Mouse (Mus musculus) frontal cortex, adult 2 months (tissue): ENCODE data around the gene Sesn3. TPM values are rescaled to one million over a fixed set of nuclear protein-coding genes. Genes with fewer than 3 reads are reported as not detected.
"Not testable (repeated sequence)": the region's sequence is repeated elsewhere in the genome, so short reads cannot be mapped to it uniquely, and the experiment has no call there.

Experiments used
- DNase-seq, 2 experiments: peaks; one replicate each; pipeline ENCODE4 v3.0.0; 2022; ENCODE audit warnings: low spot score in 1 of 2; ENCODE audit errors: extremely low spot score in 1 of 2
- polyA plus RNA-seq: library from polyadenylated mRNA; depleted of rRNA; stranded (reverse); fragments of >200 nt; gene quantifications from 2 replicates; pipeline ENCODE4 v1.2.3, GENCODE M21; 2012

Gene Sesn3
- polyA plus RNA-seq, 1 experiment = 38.3 TPM

DNA sequence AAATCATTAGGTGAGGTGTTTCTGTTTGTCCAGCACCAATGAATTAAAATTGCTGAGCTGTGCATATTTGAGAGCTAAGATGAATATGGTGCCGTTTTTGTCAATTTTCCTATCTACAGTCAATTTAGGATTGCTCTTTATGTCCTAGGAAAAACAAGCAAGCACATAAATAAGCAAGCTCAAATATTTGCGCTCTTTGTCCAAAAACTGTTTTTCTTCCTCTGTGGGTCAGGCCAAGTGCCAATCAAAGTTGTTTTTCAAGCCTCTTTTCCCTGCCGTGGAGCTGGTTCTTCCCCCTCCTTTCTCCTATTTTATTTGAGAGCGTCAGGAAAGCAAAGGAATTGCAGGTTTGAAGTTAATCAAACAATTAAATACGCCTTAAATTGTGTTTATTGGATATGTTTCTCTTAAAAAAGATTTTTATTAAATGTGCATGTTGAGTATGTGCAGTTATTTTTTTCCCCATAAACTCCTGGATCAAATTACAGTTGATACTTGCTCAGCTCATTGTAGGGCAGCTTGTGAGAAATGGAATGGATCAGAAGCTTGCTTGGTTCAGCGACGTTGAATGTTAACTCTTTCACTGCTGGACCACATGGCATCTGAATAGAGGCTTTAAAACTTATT is 2.6 kb downstream of the Sesn3 start:
- peak in 1 of 2 experiments; percentile 53 for DNase-seq

DNA sequence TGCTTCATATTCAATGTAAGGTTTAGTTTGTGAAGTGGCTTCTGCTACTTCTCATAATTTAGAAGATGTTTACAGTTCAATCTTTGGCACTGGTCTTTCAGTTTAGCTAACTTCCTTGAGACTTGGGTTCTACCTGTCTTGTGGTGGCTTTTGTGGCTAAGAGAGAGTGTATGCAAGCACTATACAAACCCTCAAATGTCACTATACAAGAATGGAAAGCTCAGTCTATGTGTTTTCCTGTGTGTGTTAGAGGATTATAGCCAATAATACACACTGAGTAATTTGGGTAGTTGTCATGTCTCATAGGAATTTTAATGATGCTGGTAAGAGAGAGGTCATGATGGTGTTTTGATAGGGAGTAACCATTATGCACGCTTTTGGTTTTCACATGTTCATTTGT is 5.8 kb downstream of the Sesn3 start:
- no peak for DNase-seq

DNA sequence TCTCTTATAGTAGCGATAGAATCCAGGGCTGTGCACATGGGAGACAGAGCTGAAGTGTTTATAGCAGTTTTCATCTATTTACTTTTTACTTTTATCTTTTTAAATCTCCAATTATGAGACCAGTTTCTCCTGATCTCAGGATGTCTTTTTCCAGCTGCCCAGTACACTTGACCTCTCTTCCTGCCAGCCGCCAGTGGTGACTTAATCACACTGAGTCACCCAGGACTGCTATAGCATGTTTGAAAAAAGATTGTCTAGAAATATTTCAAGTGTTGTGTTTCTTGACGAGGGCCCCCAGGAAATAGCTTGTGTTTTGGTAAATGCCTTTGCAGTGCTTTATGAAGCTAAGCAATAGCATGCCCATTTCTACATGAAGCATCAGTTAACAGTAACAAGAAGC is 10.2 kb downstream of the Sesn3 start:
- DNase-seq = no peak

DNA sequence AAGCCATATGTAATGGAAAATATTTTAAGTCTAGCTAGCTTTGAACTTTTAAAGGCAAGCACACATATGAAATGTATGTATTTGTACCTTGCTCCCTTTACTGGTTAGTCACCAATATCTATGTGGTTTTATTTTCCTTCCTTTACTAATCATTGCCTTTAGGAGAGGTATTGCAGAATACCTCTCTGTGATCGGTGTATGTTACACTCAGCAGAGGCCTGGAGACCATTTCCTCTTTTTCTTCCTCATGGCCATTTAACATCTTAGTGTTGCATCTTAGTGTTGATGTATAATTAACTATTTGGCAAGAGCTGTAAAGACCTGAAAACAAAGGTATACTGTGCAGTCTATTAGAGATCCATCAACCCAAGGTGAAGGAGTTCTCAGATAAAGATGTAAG is 12.4 kb downstream of the Sesn3 start:
- DNase-seq = no peak

GRCm38 (mm10) chr9:14288500-14288899 is 13.6 kb downstream of the Sesn3 start:
- DNase-seq = no peak

DNA sequence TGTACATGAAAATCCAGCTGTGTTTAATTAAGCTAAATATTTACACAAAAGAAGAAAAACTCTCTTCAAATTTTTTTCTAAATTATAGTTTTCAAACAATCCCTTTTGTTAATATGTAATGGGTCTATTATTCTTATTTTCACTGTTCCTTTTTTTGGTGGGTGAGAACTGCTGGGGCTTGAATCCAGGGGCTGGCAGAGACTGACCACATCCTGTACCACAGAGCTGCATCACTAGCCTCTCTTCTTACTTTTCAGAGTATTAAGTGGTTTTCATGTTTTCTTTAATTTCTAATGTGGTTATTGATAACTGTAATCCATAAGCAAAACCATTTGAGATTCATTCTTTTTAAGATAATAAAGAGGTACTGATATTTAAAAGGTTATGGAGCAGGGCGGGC is 19.0 kb downstream of the Sesn3 start:
- DNase-seq = no peak

- DNase-seq = no peak
These were observed 21.0 kb downstream of the Sesn3 start for GRCm38 (mm10) chr9:14295680-14296440.

- no peak for DNase-seq
These were observed 22.3 kb downstream of the Sesn3 start for GRCm38 (mm10) chr9:14297204-14297603.

DNA sequence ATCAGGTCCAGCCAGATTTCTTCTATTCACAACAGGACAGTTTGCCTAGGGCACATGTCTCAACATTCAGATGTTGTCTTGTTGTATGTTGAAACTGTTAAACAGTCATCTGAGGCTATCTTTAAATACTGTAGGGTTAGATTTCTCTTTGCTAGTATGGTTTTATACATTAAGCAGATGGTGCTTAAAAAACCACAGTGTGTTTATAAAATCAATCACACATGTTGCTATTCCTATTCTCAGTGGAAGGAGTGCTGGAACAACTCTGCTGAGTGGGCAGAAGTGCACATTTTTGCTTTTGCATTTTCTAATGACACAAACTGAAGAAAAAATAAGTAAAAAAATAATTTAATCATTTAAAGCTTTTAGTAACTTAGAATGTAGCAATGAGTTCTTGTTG is 25.0 kb downstream of the Sesn3 start:
- DNase-seq = no peak

DNA sequence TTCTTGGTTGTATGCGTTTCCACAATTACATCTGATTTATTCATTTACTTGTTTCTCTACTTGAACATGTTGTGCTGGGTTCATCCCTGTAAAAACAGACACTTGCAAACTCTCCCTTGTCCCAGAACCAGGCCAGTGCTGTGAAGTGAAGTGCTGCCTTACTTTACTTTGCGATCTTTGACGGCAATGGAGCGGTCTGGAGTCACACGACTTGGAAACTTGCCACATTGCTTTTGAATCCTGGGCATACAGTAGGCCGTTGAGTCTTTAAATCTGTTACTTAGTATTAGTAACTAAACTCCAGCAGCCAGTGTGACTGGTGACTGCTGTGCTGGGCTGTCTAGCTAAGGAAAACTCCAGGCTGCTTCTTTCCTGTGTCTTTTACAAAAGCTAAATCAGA is 25.9 kb downstream of the Sesn3 start:
- DNase-seq = no peak

DNA sequence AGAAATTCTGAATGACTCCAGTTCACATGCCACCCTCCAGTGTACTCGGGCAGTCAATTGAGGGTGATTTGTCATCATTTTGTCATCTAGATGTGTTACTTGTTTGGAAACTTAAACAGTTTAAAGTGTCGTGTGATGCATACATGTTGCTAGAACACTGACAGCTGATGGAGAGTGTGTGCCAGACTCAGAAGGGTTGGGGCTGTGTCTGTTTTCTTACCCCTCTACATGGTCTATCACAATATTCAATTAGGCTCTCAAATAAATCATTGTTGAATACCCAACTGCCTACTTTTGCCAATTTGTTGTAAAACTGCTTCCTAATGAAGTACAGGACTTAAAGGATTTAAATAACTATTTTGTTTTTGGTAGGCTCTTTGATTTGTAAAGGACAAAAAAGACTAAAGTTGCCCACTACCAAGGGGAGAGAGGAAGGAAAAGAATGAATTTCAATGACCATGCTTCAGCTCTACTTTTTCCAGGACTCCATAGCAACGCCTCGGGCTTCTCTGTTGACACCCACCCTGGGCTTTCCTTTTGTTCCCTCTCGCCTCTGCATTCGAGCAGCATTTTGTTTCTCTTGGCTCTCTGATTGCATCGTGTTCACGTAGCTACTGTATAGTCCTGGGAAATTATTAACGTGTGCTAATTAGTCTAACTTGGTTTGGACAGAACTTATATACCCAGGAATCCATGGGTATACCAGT is 29.5 kb downstream of the Sesn3 start:
- DNase-seq = no peak

- DNase-seq = no peak
These were observed 32.5 kb downstream of the Sesn3 start for GRCm38 (mm10) chr9:14307341-14307740.

DNA sequence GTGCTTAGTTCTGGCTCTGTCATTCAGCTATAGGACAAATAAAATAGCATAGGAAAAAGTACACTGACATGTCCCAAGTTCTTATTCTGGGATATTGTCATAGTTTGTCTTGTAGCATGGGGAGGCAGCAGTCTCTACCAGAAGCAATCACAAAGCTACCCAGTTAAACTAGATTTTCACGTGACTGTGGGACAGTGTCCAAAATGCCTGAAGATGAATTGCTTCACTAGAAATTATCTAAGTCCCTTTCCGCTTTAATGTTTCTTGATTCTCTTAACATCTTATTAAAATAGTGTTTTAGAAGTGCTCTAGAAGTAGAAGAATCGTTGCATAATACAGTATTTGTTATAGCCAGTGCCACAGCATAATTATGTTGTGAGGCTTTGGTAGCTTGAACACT is 39.1 kb downstream of the Sesn3 start:
- no peak for DNase-seq

DNA sequence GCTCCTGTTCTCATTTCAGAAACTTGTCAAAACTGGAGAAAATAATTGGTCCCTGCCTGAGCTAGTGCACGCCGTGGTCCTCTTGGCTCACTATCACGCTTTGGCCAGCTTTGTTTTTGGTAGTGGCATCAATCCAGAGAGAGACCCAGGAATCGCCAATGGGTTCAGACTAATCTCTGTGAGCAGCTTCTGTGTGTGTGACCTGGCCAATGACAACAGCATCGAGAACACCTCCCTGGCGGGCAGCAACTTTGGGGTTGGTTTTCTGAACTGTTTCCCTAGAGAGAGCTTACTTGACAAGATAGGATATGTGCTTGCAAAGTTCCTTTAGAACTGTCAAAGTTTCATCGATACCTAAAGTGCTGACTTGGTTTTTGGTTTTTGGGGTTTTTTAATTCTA is 39.6 kb downstream of the Sesn3 start:
- no peak for DNase-seq

GRCm38 (mm10) chr9:14316618-14317017 is 41.8 kb downstream of the Sesn3 start:
- no peak for DNase-seq

GRCm38 (mm10) chr9:14335829-14336228 is 61.0 kb downstream of the Sesn3 start:
- no peak for DNase-seq

DNA sequence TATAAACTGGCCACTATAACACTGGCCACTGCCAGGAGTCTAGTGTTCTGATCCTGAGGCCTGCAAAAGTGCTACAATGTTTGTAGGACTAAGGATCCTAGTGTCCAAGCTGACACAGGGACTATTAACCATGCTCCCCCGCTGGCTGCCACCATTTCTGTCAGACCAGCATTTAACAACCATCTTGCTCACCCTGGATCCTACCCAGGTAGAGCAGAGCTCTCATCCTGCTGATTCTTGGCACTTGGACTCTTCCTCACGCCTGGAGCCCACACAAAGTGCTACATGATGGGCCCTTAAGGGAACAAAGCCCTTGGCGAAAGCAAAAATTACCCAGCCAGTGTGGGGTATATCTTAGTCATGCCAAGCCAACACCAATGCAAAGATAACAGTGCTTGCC is 62.0 kb downstream of the Sesn3 start:
- peak in 1 of 2 experiments; percentile 23 for DNase-seq

- DNase-seq = no peak
These were observed 63.8 kb downstream of the Sesn3 start for GRCm38 (mm10) chr9:14338701-14339100.

GRCm38 (mm10) chr9:14342041-14342668 is 67.3 kb downstream of the Sesn3 start:
- DNase-seq = peak; percentile 53 to 86

DNA sequence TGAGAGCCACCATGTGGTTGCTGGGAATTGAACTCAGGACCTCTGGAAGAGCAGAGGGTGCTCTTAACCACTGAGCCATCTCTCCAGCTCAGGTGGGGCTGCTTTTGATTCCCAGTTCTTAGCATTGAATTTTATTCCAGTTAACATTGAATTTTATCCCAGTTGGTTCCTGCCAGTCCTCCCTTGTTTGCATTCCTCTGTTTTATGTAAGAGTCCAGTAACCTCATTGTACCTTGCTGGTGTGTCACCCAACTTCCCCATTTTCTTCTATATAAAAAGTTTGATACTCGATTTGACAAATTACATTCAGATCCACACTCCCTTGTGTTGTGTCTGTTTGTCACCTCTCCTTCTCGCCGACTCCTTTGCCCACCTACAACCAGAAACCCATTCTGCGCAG is 71.0 kb downstream of the Sesn3 start:
- not testable (repeated sequence) for DNase-seq

GRCm38 (mm10) chr9:14348416-14348815 is 73.5 kb downstream of the Sesn3 start:
- peak in 1 of 2 experiments; percentile 38 for DNase-seq
